Mouse (Mus musculus): ENCODE measurements around the gene 2410002F23Rik.

GRCm38 (mm10) chr7:44276461-44277249, 30.1 kb downstream of the 2410002F23Rik start:
- TF ChIP-seq MAFK (IDR thresholded peaks at IDR 0.05; ENCODE audit: insufficient read depth, low read depth, low read length) (no peak), ZC3H11A (IDR thresholded peaks at IDR 0.05; ENCODE audit: borderline replicate concordance, low read depth, low read length) (no peak)

Measured in ES-E14 (cell line).